Mouse (Mus musculus) forebrain, postnatal 0 days (tissue): ENCODE measurements at regions not wholly inside any gene's neighbourhood (a gene's known extent, or its start where the extent isn't known, plus 50 kb on each side); places are given as distances from the start of the nearest gene placed in this dataset.

Source experiments
- ATAC-seq: fragments of 200-750 bp; cut with Nextera tagmentation; 2 replicates; pipeline ENCODE4 v1.8.0; 2017; ENCODE audit warnings: mild to moderate bottlenecking, moderate library complexity
- DNase-seq: peaks from one replicate; pipeline ENCODE4 v3.0.0-alpha.2; 2015
- H3K27ac ChIP-seq: fragments of 300-500 bp; sonication (generic); 2 replicates; pipeline ENCODE4 v1.5.1; 2014; ENCODE audit warnings: low read depth, mild to moderate bottlenecking, antibody characterized with exemption, low read length, moderate library complexity, mixed read lengths
- H3K27me3 ChIP-seq: fragments of 300-500 bp; sonication (generic); 2 replicates; pipeline ENCODE4 v1.6.1; 2014; ENCODE audit warnings: mild to moderate bottlenecking, low read length, mixed read lengths; ENCODE audit not compliant: insufficient read depth
- H3K36me3 ChIP-seq: fragments of 300-500 bp; sonication (generic); 2 replicates; pipeline ENCODE4 v1.6.1; 2014; ENCODE audit warnings: mild to moderate bottlenecking, moderate library complexity; ENCODE audit not compliant: insufficient read depth
- H3K4me1 ChIP-seq: fragments of 300-500 bp; sonication (generic); 2 replicates; pipeline ENCODE4 v1.6.1; 2014; ENCODE audit warnings: antibody characterized with exemption; ENCODE audit not compliant: insufficient read depth
- H3K4me2 ChIP-seq: fragments of 300-500 bp; sonication (generic); 2 replicates; pipeline ENCODE4 v1.6.1; 2014; ENCODE audit warnings: low read depth, mild to moderate bottlenecking, moderate library complexity
- H3K4me3 ChIP-seq: fragments of 300-500 bp; sonication (generic); 2 replicates; pipeline ENCODE4 v1.5.1; 2014; ENCODE audit warnings: low read depth, low read length, mixed read lengths
- H3K9ac ChIP-seq: fragments of 300-500 bp; sonication (generic); 2 replicates; pipeline ENCODE4 v1.6.1; 2014; ENCODE audit warnings: mild to moderate bottlenecking
- H3K9me3 ChIP-seq: fragments of 300-500 bp; sonication (generic); 2 replicates; pipeline ENCODE4 v1.6.1; 2016; ENCODE audit warnings: low read length
- CTCF ChIP-seq: sonication (generic); IDR thresholded peaks from 2 replicates; pipeline ENCODE4 v1.5.1; 2016; ENCODE audit warnings: antibody characterized with exemption, control low read depth, low read depth
- WGBS: fragments of 180-500 bp; shearing (Covaris S2); extraction: QIAGEN DNeasy Blood & Tissue Kit; methylation state at CpG from one replicate; pipeline ENCODE4 v1.1.7; 2014; 5-methylcytosine and 5-hydroxymethylcytosine counted together

DNA sequence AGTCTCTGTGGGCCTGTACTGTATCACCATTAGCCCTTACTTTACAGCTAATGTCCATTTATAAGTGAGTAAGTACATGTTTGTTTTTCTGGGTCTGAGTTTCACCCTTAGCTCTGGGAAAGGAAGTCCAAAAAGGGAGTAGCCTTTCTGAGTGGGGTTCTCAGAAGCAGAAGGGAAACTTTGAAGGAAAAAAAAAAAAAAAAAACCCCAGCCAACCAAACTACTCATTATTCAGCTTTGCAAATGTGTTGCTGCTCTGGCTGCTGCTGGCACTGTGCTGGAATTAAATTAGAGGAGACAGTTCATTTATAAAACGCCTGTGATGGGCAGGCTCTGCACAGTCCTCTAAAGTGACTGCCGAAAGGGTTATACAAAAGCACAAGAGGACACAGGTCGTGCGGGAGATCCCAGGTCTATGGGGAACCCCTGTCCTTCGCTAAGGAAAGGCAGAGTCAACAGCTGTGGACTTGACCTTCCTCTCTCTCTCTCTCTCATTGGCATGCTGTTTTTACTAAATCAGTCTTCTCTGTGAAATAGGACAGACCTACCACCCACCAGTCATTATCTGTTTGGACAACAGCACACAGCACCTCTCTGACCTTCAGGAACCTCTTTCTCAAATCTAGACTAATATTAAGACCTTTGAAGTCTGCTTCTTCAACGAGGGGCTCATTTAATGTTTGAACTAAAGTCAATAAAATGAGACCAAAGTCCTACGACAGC lies 165.4 kb downstream of the Cd47 start:
- Histone ChIP-seq H3K4me1 (peaks cover 21% of the 10 kb centered on the region), H3K4me2 (peak overlapping the region; percentile 16), H3K36me3 (no peaks in the 10 kb centered on the region), H3K4me3 (no peak overlapping the region), H3K9me3 (no peaks in the 10 kb centered on the region), H3K27ac (no peak overlapping the region; the same call in none of the 2 replicates), H3K9ac (no peak overlapping the region), H3K27me3 (no peaks in the 10 kb centered on the region)
- DNase-seq = peak; percentile 66
- TF ChIP-seq CTCF = no peak
- WGBS = 23% methylated on average over 7 of the region's 7 CpGs
- ATAC-seq = peak; percentile 73

DNA sequence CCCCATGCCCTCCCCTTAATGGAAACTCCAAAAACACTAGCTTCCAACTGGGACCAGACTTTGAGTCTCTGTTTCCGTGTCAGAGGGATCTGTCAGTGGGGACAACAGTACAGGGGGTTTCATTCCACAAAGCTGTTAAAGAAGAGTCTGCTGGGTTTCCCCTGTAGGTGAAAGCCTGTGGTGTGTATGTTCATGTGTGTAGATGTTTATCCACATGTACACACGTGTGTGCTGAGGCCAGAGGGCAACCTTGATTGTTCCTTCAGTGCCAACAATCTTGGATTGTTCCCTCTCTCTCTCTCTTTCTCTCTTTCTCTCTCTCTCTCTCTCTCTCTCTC lies 165.9 kb downstream of the Cd47 start:
- TF ChIP-seq CTCF = no peak
- 40% methylated on average over 2 of the region's 2 CpGs for WGBS
- DNase-seq (no peak), ATAC-seq (no peak)
- no peaks in the 10 kb centered on the region for H3K9me3 ChIP-seq
- no peak overlapping the region for H3K27ac ChIP-seq
- no peaks in the 10 kb centered on the region for H3K36me3 ChIP-seq
- H3K4me1 ChIP-seq = peaks cover 21% of the 10 kb centered on the region
- H3K4me3 ChIP-seq = no peak overlapping the region
- H3K9ac ChIP-seq = no peak overlapping the region
- no peaks in the 10 kb centered on the region for H3K27me3 ChIP-seq
- H3K4me2 ChIP-seq = no peak overlapping the region

DNA sequence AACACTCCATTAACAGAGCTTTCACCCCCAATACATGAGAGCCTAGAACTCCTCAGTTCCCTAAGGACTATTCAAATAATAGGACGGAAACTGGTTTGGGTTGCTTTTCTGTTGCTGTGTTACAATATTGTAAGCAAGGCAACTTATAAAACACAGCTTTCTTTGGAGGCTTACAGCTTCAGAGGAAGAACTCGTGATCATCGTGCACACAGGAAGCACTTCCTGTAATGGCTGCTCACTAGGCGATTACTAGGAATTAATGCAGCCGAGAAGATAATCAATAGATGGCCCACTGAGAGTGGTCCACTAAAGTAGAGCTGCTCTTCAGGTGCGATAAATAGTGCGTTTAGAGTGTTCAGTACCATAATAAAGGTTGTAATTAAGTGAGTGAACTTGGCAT lies 166.8 kb downstream of the Cd47 start:
- Histone ChIP-seq H3K9me3 (no peaks in the 10 kb centered on the region), H3K4me2 (no peak overlapping the region), H3K4me3 (no peak overlapping the region), H3K9ac (no peak overlapping the region), H3K27ac (no peak overlapping the region), H3K27me3 (no peaks in the 10 kb centered on the region), H3K36me3 (no peaks in the 10 kb centered on the region), H3K4me1 (peaks cover 21% of the 10 kb centered on the region)
- no peak for TF ChIP-seq CTCF
- WGBS = 66% methylated on average over 7 of the region's 7 CpGs
- DNase-seq (no peak), ATAC-seq (no peak)

DNA sequence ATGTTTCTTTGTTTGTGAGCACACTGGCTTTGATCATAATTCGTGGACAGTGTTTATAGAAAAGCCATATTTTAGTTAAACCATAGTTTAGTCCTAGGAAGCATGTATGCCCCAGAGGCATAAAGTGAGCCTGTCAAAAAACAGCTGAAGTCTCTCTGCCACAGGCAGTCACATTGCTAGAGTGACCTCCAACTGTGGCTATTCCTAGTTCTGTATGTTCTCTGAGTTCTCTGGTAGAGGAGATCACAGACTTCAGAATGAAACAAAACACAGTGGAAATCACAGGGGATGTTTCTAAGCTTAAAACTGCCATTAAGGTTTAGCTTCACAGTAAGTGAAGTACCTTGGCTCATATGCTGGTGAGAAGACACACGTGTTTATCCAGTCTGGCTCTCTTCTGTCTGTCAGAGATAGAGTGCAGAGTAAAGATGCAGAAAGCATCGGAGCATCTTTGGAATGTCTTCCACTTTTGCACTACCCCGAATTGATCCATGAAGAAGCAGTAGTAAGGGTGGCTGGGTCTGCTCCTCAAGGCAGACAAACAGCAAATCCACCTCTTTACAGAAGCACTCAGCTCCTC lies 168.0 kb downstream of the Cd47 start:
- Histone ChIP-seq H3K9me3 (no peaks in the 10 kb centered on the region), H3K27me3 (no peaks in the 10 kb centered on the region), H3K36me3 (no peaks in the 10 kb centered on the region), H3K4me2 (no peak overlapping the region), H3K4me1 (peaks cover 21% of the 10 kb centered on the region), H3K27ac (no peak overlapping the region), H3K9ac (no peak overlapping the region), H3K4me3 (no peak overlapping the region)
- TF ChIP-seq CTCF = no peak
- WGBS = 63% methylated on average over 4 of the region's 4 CpGs
- no peak for DNase-seq
- ATAC-seq = no peak

DNA sequence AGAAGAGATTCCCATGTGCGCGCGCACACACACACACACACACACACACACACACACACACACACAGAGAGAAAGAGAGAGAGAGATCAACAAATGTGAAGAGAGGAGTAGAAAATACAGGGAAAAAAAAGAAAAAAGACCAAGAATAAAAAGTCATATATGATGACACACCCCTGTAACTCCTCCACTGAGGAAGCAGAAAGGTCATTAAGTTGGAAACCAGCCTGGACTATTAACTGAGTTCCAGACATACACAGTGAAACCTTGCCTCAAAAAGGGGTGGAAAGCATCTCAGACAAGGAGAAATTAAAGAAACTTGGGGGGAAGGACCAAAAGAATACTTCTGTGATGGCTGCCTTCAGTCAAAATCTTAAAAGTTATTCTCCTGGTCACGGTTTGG lies 168.7 kb downstream of the Cd47 start:
- Histone ChIP-seq H3K27ac (no peak overlapping the region), H3K27me3 (no peaks in the 10 kb centered on the region), H3K9me3 (no peaks in the 10 kb centered on the region), H3K4me2 (no peak overlapping the region), H3K9ac (no peak overlapping the region), H3K4me1 (peaks cover 21% of the 10 kb centered on the region), H3K4me3 (no peak overlapping the region), H3K36me3 (no peaks in the 10 kb centered on the region)
- ATAC-seq (no peak), DNase-seq (no peak)
- no peak for TF ChIP-seq CTCF
- 96% methylated on average over 4 of the region's 4 CpGs for WGBS

DNA sequence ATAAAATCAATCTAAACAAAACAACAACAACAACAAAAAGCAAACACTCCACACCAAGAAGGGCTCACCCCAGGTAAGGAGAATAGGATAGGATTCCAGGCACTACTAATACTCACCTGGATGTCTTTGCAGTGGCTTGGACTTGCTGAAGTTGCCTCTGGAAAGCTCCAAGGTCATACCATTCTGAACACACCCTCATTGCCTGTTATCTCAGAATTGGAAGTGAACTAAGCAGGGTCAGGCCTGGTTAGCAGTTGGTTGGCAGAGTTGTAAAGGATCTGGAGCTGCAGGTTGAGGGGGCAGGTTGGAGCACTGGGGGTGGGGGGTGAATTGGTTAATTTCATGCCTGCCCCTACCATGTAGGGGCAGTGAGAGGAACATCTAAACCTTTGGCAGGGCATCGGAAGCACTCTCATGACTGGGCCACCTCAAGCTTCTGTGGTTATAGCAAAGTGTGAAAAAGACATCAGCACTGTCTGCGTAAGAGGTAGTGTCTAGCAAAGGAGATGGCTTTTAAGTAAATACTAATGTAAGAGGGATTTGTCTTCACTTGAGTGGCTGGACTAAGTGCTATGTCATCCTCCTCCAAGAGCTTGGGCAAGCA lies 169.5 kb downstream of the Cd47 start:
- H3K4me2 ChIP-seq = no peak overlapping the region
- peaks cover 14% of the 10 kb centered on the region for H3K4me1 ChIP-seq
- no peak overlapping the region for H3K4me3 ChIP-seq
- H3K9me3 ChIP-seq = no peaks in the 10 kb centered on the region
- no peaks in the 10 kb centered on the region for H3K36me3 ChIP-seq
- WGBS = 84% methylated on average over 2 of the region's 2 CpGs
- DNase-seq (no peak), ATAC-seq (no peak)
- H3K27ac ChIP-seq = no peak overlapping the region
- H3K9ac ChIP-seq = no peak overlapping the region
- H3K27me3 ChIP-seq = no peaks in the 10 kb centered on the region
- no peak for TF ChIP-seq CTCF

DNA sequence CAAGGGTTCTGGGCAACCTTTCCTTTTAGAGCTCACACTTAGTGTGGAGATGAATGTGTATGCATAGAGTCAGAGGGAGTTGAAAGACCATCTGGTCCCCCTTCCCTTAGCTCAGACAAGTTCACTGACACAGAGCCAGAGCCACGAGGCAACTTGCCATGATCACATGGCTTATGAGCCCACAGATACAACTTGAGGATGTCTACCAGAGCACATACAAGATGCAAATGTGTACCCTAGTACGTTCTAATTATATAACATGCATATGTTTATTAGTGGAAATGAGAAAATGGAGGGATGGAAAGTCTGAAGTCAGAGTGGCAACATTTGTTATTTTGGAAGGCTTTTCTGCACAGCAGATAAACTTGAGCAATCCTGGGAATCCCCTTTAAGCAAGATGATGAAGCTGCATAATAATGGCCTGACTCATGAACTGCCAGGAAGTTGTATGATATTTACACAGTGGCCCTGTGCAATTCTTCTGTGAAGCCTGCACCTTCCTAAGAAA lies 170.0 kb downstream of the Cd47 start:
- DNase-seq (peak; percentile 62), ATAC-seq (peak; percentile 84)
- H3K4me1 ChIP-seq = peaks cover 8% of the 10 kb centered on the region
- no peak overlapping the region for H3K4me3 ChIP-seq
- no peak for TF ChIP-seq CTCF
- no peaks in the 10 kb centered on the region for H3K36me3 ChIP-seq
- no peak overlapping the region for H3K4me2 ChIP-seq
- 35% methylated on average over 2 of the region's 2 CpGs for WGBS
- H3K9me3 ChIP-seq = no peaks in the 10 kb centered on the region
- no peak overlapping the region for H3K9ac ChIP-seq
- no peak overlapping the region for H3K27ac ChIP-seq
- no peaks in the 10 kb centered on the region for H3K27me3 ChIP-seq
